Mouse (Mus musculus): Measurements from ENCODE around the gene Dcst2.

Dcst2 gene

DNA sequence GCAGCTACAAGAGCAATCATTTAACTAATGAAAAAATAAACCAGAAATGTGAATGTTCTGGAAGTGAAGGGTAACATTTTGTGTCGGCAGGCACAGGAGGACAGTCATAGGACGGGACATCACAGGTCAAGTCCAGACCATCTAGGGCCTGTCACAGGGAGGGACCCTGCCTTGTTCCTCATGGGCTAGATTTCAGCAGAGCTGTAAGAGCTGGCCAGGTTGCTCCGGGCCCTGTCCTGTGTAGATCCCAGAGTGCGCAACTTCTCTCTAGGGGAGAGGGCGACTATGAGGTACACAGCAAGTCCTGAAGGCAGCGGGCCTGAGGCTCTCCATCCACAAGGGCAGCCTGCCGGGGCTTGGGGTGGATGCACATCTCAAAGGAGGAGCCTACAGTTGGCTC, at the start of gene Dcst2:
Dcst2 (plus strand) TSS at position 301 of the 400 bp plus-strand sequence.
- in situ Hi-C loops (cut with MboI, MseI): no loop called here

DNA sequence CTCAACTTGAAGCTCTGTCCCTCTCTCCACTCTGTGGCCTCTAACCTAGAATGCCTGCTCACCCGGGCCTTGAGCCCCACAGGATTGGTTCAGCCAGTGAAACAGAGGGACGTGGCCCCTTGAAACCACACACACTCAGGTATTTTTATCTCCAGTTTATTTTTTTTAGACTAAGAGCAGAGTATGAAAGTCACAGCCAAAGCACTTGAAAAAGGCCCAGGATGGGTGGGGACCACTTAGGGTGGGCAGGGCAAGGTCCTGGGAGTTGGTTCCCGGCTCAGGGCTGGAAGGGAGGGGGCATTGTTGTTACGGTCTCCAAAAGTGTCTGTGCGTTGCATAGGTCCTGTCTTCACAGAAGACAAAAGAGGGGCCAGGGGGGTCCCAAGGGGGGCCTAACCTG, 47.4 kb upstream of the Dcst2 start:
- in situ Hi-C loops (cut with MboI, MseI): no loop called here

DNA sequence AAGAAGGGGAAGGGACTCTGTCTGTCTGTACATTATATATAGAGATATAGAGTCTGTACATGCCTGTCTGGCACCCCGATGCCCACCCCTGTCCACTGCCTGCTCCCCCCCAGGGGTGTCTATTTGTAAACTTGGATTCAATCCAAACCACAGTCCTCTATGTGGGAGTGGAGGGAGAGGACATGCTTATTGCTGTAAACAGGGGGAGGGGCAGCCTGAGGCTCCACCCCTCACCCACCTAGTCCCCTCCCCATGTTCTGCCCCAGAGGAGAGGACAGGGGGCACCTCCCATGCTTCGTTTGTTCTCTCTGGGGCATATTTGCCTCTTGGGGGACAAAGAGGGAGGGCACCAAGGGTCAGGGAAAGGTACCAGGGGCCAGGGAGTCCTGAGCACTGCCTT, 47.0 kb upstream of the Dcst2 start:
- in situ Hi-C loops (cut with MboI, MseI): loop anchor here (5.0 kb wide), 1 partner anchor 168 kb away; no protein-coding TSS in a partner anchor

DNA sequence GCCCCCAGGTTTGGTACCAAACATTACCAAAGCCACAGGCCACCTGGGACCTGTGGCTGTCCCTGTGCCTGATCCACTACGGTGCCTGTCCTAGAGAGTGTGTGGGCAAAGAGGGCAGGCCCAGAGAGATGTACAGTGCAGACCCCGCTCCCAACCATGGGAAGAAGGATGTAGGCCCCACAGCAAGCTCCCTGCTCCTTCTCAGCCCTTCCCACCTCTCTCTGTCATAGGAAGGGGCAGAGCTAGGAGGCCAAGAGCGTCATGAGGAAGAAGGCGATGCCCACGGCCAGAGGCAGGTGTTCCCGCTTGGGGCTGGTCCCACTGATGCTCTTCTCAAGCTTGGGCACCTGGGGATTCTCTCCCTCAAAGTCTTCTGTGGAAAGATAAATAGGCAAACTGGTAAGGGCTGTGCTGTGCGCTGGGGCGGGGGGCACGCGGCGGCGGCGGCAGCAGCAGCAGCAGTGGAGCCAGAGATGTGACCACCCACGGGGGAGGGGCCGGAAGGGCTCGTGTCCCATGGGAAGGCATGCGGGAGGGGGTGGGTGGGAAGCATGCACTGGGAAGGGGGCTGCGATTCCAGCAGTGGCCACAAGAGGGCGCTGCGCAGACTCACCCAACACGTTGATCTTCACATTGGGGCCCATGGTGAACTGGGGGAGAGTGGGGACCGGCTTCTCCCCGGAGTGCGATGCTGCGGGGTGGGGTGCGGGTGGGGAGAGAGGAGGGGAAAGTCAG, 46.4 kb upstream of the Dcst2 start:
- in situ Hi-C loops (cut with MboI, MseI): loop anchor here (5.0 kb wide), 1 partner anchor 167 kb away; no protein-coding TSS in a partner anchor

DNA sequence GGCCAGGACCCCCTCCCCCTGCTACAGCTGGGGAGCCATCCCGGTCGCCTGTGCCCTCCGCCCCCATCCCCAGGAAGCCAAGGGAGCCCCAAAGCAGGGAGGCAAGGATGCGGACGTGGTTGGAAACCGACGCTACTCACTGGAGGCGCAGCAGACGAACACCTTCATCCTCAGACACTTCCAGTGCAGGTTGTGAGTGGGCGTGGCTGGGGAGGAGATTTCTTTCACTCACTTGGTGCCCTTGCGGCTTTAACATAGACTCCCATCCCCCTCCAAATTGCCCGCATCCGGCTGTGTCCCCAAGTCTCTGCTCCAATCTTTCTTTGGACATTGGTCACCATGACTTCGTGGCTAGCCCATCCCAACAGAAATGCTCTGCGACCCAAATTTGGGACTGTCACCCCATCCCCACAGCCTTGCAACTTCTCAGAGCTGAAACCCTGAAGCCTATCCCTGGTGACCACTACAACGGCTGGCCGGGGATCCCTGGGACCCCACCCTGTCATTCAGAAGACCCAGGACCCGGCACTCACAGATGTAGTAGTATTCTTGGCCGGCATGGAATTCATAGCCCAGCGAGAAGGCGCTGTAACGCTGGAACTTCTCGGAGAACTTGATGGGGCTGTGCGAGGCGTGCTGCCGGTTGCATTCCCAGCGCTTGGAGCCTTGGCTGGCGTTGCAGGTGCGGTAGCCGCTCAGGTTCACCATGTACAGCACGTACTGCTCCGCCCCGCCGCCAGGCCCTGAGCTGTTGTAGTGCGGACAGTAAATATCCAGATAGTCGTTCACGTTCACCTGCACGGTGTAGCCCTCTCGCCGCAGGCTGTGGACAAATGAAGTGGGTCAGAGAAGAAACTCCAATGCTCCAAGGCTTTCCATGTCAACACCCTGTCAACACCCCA, 45.6 kb upstream of the Dcst2 start:
- in situ Hi-C loops (cut with MboI, MseI): loop anchor here (5.0 kb wide), 1 partner anchor 166 kb away; no protein-coding TSS in a partner anchor

DNA sequence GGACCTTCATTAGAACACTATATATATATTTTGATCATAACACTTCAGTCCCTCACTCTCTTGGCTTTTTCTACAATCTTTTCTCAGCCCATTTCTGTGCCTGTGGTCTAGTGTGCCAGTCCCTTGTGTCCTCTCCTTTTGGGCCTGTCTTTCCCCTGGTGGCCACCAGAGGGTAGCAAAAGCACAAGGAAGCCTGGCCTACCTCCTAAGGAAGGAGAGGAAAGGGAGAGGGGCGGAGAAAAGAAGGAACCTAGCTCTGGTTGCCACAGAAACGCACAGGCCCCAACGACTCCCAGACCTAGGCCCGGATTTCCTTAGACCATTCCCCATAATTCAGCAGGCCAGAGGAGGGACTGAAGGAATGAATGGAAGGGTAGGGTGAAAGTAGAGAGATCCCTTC, 44.9 kb upstream of the Dcst2 start:
- in situ Hi-C loops (cut with MboI, MseI): loop anchor here (5.0 kb wide), 1 partner anchor 165 kb away; no protein-coding TSS in a partner anchor

DNA sequence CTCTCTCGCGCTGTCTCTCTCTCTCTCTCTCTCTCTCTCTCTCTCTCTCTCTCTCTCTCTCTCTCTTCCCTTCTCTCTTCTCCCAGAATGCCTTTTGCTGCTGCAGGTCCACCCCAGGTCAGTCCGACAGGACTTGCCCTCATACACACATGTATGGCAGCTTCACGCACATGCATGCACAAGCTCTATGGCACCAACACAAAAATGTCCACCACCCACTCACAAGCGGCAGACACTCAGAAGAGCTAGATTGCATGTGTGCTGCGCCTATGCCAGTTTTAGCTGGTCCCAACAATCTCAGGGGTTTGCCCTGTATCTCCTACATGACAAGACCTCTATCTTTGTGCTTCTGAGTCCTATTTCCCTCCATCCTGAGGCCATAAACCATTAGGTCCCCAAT, 44.5 kb upstream of the Dcst2 start:
- in situ Hi-C loops (cut with MboI, MseI): loop anchor here (5.0 kb wide), 1 partner anchor 165 kb away; no protein-coding TSS in a partner anchor

DNA sequence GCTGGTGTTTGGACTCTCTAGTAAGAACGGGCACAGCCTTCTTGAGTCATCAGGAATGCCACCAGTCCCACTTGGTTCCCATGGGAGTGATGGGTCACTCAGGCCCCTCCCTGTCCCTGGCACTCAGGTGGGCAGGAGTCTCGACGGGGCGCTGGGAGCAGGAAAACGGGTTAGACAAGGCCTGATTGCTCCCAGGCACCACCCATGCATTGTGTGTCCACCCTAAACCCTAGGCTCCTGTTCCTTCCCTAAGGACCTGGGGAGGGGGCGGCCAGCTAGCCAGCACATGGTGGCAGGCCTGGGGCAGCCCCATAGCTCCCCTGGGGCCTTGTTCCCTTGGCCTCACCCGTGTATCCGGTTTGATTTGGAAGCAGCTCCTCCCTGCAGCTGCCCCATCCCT, 43.5 kb upstream of the Dcst2 start:
- in situ Hi-C loops (cut with MboI, MseI): loop anchor here (5.0 kb wide), 1 partner anchor 164 kb away; no protein-coding TSS in a partner anchor

DNA sequence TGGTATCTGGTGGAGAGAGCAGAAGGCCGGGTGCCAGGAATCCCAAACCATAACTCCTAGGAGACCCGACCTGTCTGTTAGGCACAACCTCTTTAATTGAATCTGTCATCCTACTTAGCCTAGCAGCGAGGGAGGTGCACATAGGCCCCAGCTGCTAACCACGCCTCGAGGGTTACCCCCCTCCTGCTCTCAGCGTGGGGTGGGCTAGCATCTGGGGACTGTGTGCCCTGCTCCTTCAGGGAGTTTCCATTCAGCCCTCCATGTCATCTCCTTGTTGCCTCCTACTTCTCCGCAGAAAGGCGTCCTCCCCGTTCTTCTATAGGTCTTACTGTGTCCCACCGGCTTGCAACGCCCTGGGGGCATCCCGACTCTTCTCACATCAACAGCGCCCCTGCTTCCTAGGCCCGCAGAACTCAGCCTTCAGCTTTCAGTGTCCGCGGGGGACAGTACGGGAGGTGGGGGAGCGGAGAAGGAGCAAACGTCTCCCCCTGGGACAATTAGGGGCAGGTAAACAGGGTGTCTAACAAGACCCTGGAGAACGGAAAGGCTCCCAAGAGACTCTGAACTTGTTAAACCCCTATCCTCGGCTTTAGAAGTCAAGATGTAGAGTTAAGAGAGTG, 42.7 kb upstream of the Dcst2 start:
- in situ Hi-C loops (cut with MboI, MseI): loop anchor here (5.0 kb wide), 1 partner anchor 163 kb away; no protein-coding TSS in a partner anchor

DNA sequence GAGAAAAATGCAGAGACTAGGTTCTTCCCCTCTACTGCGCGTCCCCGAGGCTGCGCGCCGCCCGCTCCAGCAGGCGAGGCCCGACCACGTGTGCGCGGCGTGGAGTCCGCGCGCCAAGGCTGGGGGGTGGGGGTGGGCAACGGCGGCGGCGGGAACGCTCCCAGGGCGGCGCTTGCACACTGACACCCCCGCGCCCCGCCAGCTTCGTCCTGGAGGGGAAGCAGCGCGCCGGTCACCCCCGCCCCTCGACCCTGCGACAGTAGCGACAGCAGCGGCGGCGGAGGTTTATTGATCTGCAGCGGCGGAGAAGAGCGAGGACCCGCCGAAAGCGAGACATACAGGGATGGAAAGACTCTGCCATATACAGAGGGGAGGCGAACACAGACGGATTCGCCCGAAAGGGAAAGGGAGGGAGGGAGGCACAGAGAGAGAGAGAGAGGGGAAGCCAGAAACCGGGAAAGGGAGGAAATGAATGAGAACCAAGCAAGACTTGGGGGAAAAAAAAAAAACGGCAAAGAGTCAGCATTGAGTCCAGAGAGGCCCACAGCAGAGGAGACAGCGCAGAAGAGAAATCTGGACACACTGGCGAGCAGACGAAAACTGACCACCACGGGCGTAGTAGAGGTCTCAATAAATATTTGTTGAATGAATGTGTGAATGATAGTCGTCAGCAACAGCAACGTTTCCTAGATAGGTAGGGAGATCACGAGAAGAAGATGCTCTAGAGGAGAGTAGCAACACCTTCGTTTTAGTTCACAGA, 42.0 kb upstream of the Dcst2 start:
- in situ Hi-C loops (cut with MboI, MseI): loop anchor here (5.0 kb wide), 1 partner anchor 163 kb away; no protein-coding TSS in a partner anchor

DNA sequence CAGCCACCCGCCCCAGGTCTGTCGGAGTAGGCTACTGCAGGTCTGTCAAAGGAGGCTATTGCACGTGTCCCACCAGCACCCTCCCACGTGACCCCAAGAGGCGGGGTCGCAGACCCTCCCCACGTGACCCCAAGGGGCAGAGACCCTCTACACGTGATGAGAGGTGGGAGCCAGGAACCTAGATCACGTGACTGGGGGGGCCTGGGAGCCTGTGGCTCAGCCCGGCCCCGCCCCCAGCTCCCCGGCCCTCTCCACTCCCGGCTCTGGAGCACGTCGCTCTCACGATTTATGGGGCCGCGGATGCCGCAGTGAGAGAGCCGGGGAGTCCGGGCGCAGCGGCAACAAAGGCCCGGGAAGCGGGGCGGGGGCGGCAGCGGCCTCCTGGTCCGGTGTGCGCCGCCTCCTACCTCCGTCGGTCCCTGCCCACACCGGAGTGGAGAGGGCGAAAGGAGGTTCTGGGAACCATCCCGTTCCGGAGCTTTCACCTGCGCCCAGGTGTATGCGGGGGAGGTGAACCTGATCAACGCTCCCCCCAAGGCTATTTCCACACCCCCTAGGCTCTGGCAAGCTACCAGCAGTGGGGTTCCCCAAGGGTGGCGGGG, 41.1 kb upstream of the Dcst2 start:
- in situ Hi-C loops (cut with MboI, MseI): no loop called here

DNA sequence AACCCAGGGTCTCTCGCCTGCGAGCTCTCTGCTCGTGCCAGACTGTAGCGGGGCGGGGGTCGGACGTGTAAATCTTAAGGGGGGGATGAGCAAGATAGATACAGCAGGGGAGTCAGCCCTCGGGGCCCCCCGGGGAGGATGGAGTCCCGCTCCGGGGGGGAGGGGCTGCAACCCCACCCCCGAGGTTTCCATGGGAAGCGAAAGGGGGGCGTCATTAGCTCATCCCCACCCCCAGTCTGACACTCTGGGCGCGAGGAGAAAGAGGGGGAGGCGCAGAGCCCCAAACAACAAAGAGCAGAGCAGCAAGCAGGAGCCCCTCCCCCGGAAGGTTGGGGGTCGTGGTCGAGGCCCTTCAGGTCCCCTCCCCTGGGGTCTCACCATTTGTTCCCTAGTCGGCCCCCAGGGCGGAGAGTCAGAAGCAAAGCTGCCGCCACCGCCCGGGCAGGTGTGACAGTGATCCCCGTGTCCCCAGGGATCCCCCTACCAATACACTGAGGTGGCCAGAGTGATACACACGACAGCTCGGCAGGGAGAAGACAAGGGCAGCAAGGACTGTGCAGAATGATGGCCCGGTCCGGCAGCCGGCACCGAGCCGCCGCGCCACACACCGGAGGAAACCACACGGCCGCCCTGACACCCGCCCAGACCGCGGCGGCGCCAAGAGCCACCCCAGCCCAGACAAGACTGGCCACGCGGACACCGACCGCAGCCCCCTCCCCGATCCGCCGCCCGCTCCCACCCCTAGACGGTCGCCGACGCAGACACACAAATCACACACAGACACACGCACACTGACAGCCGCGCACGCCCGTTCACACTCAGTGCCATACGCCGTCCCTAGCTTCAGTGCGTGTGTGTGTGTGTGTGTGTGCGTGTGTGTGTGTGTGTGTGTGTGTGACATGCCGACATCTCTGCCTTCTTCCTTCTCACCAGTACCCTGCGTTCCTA, 40.3 kb upstream of the Dcst2 start:
- in situ Hi-C loops (cut with MboI, MseI): no loop called here

DNA sequence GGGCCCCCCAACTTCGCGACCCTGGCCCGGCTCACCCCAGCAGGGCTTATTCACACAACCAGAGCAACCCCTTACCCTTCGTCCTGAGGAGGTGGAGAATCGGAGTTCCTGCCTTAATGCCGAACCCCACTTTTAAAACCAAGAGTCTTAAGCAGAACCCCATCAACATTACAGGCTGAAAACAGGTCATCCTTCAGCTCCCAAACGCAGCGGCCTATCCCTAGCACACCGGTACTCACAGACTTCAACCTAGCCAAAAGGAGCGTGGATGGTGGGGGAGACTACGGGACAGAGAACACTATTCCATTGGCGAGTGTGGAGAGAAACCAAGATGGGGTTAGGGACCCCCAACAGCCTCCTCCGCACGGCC, 39.7 kb upstream of the Dcst2 start:
- in situ Hi-C loops (cut with MboI, MseI): no loop called here

DNA sequence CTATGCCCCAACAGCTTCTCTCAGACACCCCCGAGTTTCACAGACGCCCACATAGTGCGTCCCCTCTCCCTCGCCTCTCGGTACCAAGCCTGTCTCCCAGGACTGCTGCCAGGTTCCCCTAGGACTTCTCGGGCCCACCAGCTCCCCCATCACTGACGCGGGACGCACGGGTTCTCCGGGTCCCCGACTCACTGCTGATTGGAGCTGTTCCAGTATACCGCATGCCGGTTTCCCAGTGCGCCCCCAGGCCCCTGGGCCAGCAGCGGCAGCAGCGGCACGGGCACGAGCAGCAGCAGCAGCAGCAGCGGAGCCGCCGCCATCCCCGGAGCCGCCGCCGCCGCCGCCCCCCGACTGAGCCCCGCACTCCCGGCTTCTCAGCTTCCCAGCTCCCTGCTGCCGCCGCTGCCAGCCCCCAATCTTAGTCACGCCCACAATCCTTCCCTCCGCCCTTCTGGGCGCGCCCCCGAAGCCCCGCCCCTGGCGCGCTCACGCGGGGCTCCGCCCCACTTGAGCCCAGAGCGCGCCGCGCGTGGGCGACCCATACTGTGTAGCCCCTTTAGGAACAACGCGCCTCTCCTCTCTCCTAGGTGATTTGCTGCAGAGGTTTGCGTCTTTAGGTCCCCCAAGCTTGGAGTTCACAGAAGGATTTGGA, 39.1 kb upstream of the Dcst2 start, which contains the start of gene Efna3:
Efna3 (minus strand) TSS at position 452 of the 652 bp plus-strand sequence.
- in situ Hi-C loops (cut with MboI, MseI): no loop called here

DNA sequence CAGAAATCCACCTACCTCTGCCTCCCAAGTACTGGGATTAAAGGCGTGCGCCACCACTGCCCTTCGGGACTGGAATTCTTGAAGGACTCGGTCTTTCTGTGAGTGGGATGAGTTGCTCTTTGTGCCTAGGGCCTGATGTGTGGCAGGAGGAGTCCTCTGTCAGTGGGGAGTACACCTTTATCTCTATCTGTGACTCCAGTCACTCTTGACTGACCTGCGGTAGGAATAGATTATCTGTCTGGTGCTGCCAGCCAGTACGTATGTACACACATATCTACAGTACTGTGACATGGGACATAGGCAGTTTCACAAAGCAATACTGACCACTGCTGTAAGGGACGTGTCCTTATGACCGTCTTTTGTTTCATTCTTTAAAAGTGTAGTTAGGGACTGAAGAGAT, 35.9 kb upstream of the Dcst2 start:
- in situ Hi-C loops (cut with MboI, MseI): no loop called here

DNA sequence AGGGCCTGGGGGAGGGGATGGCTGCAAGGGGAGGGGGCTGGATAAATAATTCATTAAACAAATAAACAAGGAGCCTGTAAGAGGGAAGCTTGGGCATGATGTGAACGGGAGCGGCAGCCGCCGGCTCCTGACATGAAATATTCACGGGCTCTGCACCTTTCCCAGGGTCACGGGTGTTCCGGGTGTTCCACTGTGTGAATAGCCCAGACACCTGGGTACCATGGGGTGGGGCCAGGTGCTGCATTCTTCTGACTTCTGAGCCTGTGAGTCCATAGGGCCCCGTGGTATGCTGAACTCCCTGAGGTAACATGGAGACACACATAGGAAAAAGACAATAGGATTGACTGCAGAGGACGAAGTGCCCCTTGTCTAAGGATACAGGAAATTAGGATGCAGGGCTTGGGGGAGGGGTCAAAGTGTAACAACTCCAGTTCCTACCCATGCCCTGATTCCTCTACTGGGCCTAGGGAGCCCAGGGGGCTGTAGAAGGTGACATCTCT, 34.4 kb upstream of the Dcst2 start:
- in situ Hi-C loops (cut with MboI, MseI): no loop called here

DNA sequence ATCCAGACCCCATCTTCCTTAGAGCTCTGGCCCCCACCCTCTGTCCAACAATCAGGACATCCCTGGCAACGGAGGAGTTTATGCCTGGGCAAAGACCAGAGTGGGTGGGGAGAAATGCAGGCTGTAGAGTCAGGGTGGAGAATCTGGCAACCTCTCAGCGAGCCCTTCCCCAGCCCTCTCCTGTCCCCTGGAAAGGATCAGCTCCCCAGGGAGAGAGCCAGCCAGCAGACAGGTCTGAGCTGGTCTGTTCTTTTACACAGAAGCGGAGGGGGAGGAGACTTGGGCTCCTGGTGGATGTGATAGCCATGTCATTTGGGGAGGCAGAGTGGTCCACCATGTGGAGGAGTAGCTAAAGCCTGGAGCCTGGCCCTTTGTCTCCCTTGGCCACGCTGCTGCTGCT, 33.2 kb upstream of the Dcst2 start:
- in situ Hi-C loops (cut with MboI, MseI): no loop called here

DNA sequence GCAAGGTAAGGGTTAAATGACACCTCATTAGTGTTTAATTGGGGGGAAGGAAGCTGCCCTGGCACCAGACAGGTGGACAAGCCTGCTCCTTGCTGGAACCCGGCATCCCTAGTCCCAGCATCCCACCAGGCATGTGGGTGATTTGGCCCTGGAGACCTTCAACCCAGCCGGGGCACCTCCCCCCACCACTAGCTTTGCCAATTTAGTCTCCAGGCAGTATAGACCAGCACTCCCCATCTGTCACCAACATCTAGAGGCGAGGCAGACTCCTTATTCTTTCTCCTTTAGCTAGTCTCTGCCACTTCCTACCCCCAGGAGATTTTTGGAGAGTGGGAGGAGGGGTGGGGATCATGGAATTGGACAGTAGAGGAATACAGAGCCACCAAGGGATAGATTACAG, 31.4 kb upstream of the Dcst2 start:
- in situ Hi-C loops (cut with MboI, MseI): no loop called here

DNA sequence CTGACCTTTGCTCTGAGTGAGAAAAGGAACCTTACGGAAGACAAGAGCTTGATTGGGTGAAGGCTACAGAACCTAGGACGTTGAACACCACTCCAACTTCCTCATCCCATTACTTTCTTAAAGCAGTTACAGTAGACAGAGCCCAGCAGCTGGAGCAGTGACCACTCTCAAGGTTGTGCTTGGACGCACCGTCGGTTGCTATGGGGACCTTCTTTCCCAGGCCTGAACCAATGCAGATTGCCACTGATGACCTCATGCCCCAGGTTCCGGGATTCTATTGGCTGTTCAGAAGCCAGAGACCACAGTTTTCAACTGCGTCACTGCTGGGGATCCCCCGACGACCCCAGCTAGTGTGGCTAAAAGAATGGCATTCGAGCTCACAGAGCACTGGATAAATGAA, 30.8 kb upstream of the Dcst2 start:
- in situ Hi-C loops (cut with MboI, MseI): no loop called here

All from regulatory T cell (primary cell).